Mouse (Mus musculus) retina, postnatal 7 days (tissue): Measurements from ENCODE around the gene Tktl2.

Source experiments
- DNase-seq: peaks from one replicate; pipeline ENCODE4 v3.0.0-alpha.2; 2012; ENCODE audit warnings: low read depth, low spot score

The Tktl2 gene

GRCm38 (mm10) chr8:66511537-66511936, at the start of gene Tktl2:
Tktl2 (plus strand) TSS chr8:66511756.
- no peak for DNase-seq

- DNase-seq = no peak
Measured at GRCm38 (mm10) chr8:66469821-66470220, 41.7 kb upstream of the Tktl2 start.

GRCm38 (mm10) chr8:66476880-66477279, 34.7 kb upstream of the Tktl2 start:
- DNase-seq = no peak

GRCm38 (mm10) chr8:66486084-66486763, 25.3 kb upstream of the Tktl2 start, which contains the start of gene Tma16:
Tma16 (minus strand) TSS chr8:66486530.
- DNase-seq = peak; percentile 86

GRCm38 (mm10) chr8:66488556-66488955, 23.0 kb upstream of the Tktl2 start:
- DNase-seq = no peak

GRCm38 (mm10) chr8:66490624-66491023, 20.9 kb upstream of the Tktl2 start:
- no peak for DNase-seq

- DNase-seq = no peak
Measured at GRCm38 (mm10) chr8:66494496-66494895, 17.1 kb upstream of the Tktl2 start.

- DNase-seq = peak; percentile 43
Measured at GRCm38 (mm10) chr8:66495726-66496125, 15.8 kb upstream of the Tktl2 start.

GRCm38 (mm10) chr8:66496998-66497577, 14.5 kb upstream of the Tktl2 start:
- DNase-seq = peak; percentile 59

GRCm38 (mm10) chr8:66503381-66503780, 8.2 kb upstream of the Tktl2 start:
- no peak for DNase-seq

- DNase-seq = no peak
Measured at GRCm38 (mm10) chr8:66519149-66519548, 7.6 kb downstream of the Tktl2 start.

- DNase-seq = no peak
Measured at GRCm38 (mm10) chr8:66520576-66520975, 9.0 kb downstream of the Tktl2 start.

- DNase-seq = no peak
Measured at GRCm38 (mm10) chr8:66550092-66550491, 38.5 kb downstream of the Tktl2 start.
